24 mouse cellular contexts compared by ENCODE assay signal in the genomic region with DNA sequence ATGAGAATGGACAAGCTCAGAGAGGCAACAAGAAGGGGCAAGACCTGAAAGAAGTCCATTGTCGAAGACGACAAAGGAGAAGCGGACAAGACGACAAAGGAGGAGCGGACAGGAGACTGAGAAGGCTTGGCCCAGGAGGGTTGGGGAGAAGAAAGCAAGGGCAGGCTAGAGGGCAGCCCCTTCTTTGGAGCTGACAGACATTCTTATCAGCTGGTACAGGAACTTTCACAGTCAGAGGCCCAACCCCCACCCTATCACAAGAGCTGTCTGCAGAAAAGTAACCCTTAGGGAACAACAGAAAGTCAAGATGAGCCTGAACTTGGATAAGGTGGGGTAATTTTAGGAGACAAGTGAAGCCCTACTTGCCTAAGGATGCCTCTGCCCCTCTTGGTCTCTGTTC. TPM values are rescaled to one million over a fixed set of nuclear protein-coding genes. Genes with fewer than 3 reads are reported as not detected.
A peak's percentile ranks its signal among the peaks of the same experiment; 100 is the strongest.
DNase-seq lines count a peak whose midpoint lies in the region; ATAC-seq and TF ChIP-seq lines count a peak whose summit lies in the region.
"Had no signal": no experiment of that assay in that cellular context is flagged by ENCODE, and none has a peak within 500 bp of the region (broad histone marks: within the 10 kb centered on the region; RNA-seq: fewer than 3 reads in every experiment).

No protein-coding gene starts in this region.

- ATAC-seq in heart, embryonic 11.5 days (replicated peaks; ENCODE audit: insufficient number of reproducible peaks, low FRiP score, low TSS enrichment): 0 out of 2 replicates have a peak, but pooled peaks have one; percentile 49
- no peak for ATAC-seq in liver, postnatal 0 days
- ATAC-seq in liver, embryonic 12.5 days: no peak; the same call in 1 of the 2 replicates
- ATAC-seq: CD4-positive, CD25-positive, alpha-beta regulatory T cell, adult 4 months; forebrain, embryonic 14.5 days; forebrain, postnatal 0 days; hindbrain, postnatal 0 days; inflammation-experienced regulatory T-cells, adult 6 months; intestine, embryonic 16.5 days had no signal

- WGBS in heart, embryonic 11.5 days (ENCODE audit: insufficient replicate concordance): 23% methylated on average over 5 of the region's 5 CpGs
- WGBS in heart, adult 2 months: 64% methylated on average over 5 of the region's 5 CpGs
- 72% methylated on average over 5 of the region's 5 CpGs for WGBS in liver, postnatal 0 days (ENCODE audit: insufficient replicate concordance)
- WGBS in liver, embryonic 12.5 days (ENCODE audit: insufficient replicate concordance): 46% methylated on average over 5 of the region's 5 CpGs

- no peak for DNase-seq in heart, adult 2 months
- DNase-seq in liver: peak; percentile 13
- DNase-seq in liver, postnatal 0 days: no peak
- DNase-seq in frontal cortex, postnatal 10 days (ENCODE audit: low spot score in 2 of 2): no peak
- DNase-seq: adrenal gland, adult 2 months; adrenal gland, postnatal 14 days; cerebellum, adult 11 months; cerebellum, adult 2 months; cerebellum, adult 9-11 months; cerebellum, postnatal 25 days; forebrain, postnatal 0 days; gastrocnemius, postnatal 25 days; heart, postnatal 4 days had no signal

- H3K4me1 ChIP-seq in heart, embryonic 11.5 days (ENCODE audit: control insufficient read depth, insufficient read depth, low read length): peaks cover 14% of the 10 kb centered on the region
- H3K4me1 ChIP-seq in heart, adult 2 months (ENCODE audit: control insufficient read depth, insufficient read depth, low read length): no peaks in the 10 kb centered on the region
- H3K4me1 ChIP-seq in liver, postnatal 0 days (ENCODE audit: insufficient read depth): no peaks in the 10 kb centered on the region
- H3K4me1 ChIP-seq in liver, embryonic 12.5 days: peaks cover 13% of the 10 kb centered on the region

- TF ChIP-seq CTCF in heart, adult 2 months (IDR thresholded peaks at IDR 0.05): no peak
- TF ChIP-seq CTCF in liver, postnatal 0 days (IDR thresholded peaks at IDR 0.05; ENCODE audit: low read depth): no peak

- intact Hi-C loops in heart, adult 2 months (cut with DNase I): no loop called here

- H3K9me3 ChIP-seq in heart, embryonic 11.5 days (replicated peaks; ENCODE audit: control insufficient read depth, low read length): no peaks in the 10 kb centered on the region
- no peaks in the 10 kb centered on the region for H3K9me3 ChIP-seq in liver, postnatal 0 days (ENCODE audit: low read length)
- H3K9me3 ChIP-seq in liver, embryonic 12.5 days (replicated peaks): no peaks in the 10 kb centered on the region
- H3K9me3 ChIP-seq: embryonic facial prominence, embryonic 12.5 days; embryonic facial prominence, embryonic 15.5 days; heart, embryonic 15.5 days had no signal

- H3K36me3 ChIP-seq in heart, embryonic 11.5 days (ENCODE audit: control insufficient read depth, insufficient read depth, low read length): no peaks in the 10 kb centered on the region
- no peaks in the 10 kb centered on the region for H3K36me3 ChIP-seq in heart, adult 2 months (ENCODE audit: control insufficient read depth, insufficient read depth, low read length)
- H3K36me3 ChIP-seq in liver, postnatal 0 days (replicated peaks; ENCODE audit: insufficient read depth, low read length): no peaks in the 10 kb centered on the region
- H3K36me3 ChIP-seq in liver, embryonic 12.5 days: no peaks in the 10 kb centered on the region
- H3K36me3 ChIP-seq: embryonic facial prominence, embryonic 12.5 days; embryonic facial prominence, embryonic 15.5 days; heart, embryonic 15.5 days had no signal

- no peaks in the 10 kb centered on the region for H3K27me3 ChIP-seq in heart, embryonic 11.5 days (ENCODE audit: control insufficient read depth, insufficient read depth, low read length)
- no peaks in the 10 kb centered on the region for H3K27me3 ChIP-seq in heart, adult 2 months (ENCODE audit: control insufficient read depth, insufficient read depth, low read length)
- no peaks in the 10 kb centered on the region for H3K27me3 ChIP-seq in liver, postnatal 0 days (ENCODE audit: insufficient read depth, low read length)
- H3K27me3 ChIP-seq in liver, embryonic 12.5 days (replicated peaks): no peaks in the 10 kb centered on the region
- H3K27me3 ChIP-seq: embryonic facial prominence, embryonic 12.5 days; embryonic facial prominence, embryonic 15.5 days had no signal

- H3K4me2 ChIP-seq in heart, embryonic 11.5 days: 0 out of 2 replicates have a peak overlapping the region, but pooled peaks have one; percentile 0
- H3K4me2 ChIP-seq in liver, postnatal 0 days (ENCODE audit: low read depth, low read length): no peak overlapping the region
- peak overlapping the region; percentile 25 for H3K4me2 ChIP-seq in liver, embryonic 12.5 days
- H3K4me2 ChIP-seq: embryonic facial prominence, embryonic 12.5 days; embryonic facial prominence, embryonic 15.5 days; heart, embryonic 15.5 days; hindbrain, embryonic 14.5 days had no signal

- H3K79me2 ChIP-seq in heart, adult 2 months (replicated peaks; ENCODE audit: control insufficient read depth, insufficient read depth, low read length): no peaks in the 10 kb centered on the region

- no peak for TF ChIP-seq EP300 in heart, adult 2 months (IDR thresholded peaks at IDR 0.05; ENCODE audit: insufficient read depth, low read depth, low read length)
- no peak for TF ChIP-seq EP300 in liver, postnatal 0 days (IDR thresholded peaks at IDR 0.05; ENCODE audit: low read depth)

- no peak for TF ChIP-seq POLR2A in heart, adult 2 months (IDR thresholded peaks at IDR 0.05; ENCODE audit: insufficient read depth, low read depth, low read length)

- H3K9ac ChIP-seq in heart, embryonic 11.5 days (ENCODE audit: low read depth, low read length): 0 out of 2 replicates have a peak overlapping the region, but pooled peaks have one; percentile 2
- H3K9ac ChIP-seq in heart, adult 2 months (ENCODE audit: low read depth, low read length): no peak overlapping the region
- no peak overlapping the region for H3K9ac ChIP-seq in liver, postnatal 0 days (replicated peaks)
- no peak overlapping the region for H3K9ac ChIP-seq in liver, embryonic 12.5 days
- H3K9ac ChIP-seq: embryonic facial prominence, embryonic 12.5 days; embryonic facial prominence, embryonic 15.5 days; forebrain, postnatal 0 days; heart, embryonic 15.5 days; hindbrain, embryonic 14.5 days had no signal

- no peak overlapping the region for H3K4me3 ChIP-seq in heart, embryonic 11.5 days (ENCODE audit: low read depth, low read length)
- no peak overlapping the region for H3K4me3 ChIP-seq in heart, adult 2 months
- no peak overlapping the region for H3K4me3 ChIP-seq in liver, postnatal 0 days (ENCODE audit: low read depth, low read length)
- H3K4me3 ChIP-seq in liver, embryonic 12.5 days: no peak overlapping the region
- H3K4me3 ChIP-seq: embryonic facial prominence, embryonic 12.5 days; embryonic facial prominence, embryonic 15.5 days; heart, embryonic 15.5 days had no signal

- H3K27ac ChIP-seq in heart, embryonic 11.5 days (ENCODE audit: low read depth, low read length): no peak overlapping the region
- no peak overlapping the region for H3K27ac ChIP-seq in heart, adult 2 months
- no peak overlapping the region for H3K27ac ChIP-seq in liver, postnatal 0 days (ENCODE audit: low read depth)
- no peak overlapping the region for H3K27ac ChIP-seq in liver, embryonic 12.5 days
- H3K27ac ChIP-seq: embryonic facial prominence, embryonic 12.5 days; embryonic facial prominence, embryonic 15.5 days; heart, embryonic 15.5 days; hindbrain, embryonic 14.5 days; hindbrain, postnatal 0 days had no signal

RNA-seq across cellular contexts. Expression of a gene that starts 32.4 kb away (rescaled TPM):
- 301 and 350 TPM in 2 replicates for polyA plus RNA-seq in heart, embryonic 11.5 days (2014; fragmentation: Nextera tagmentation; extraction: Ambion mirVana)
- total RNA-seq in heart, adult 2 months (2021): 100 to 1,000 TPM; 320 to 321 TPM
- polyA plus RNA-seq in heart, adult 2 months (2012; rRNA removed): 188 and 224 TPM in 2 replicates
- polyA plus RNA-seq in liver, postnatal 0 days (2015; fragmentation: Nextera tagmentation; extraction: Ambion mirVana): 69.2 and 71.1 TPM in 2 replicates
- 209 and 213 TPM in 2 replicates for polyA plus RNA-seq in liver, embryonic 12.5 days (2016; fragmentation: Nextera tagmentation; extraction: Ambion mirVana)
